Mouse (Mus musculus) myocyte (in vitro differentiated cells): ENCODE data around the gene Tpm3-rs7. TPM values are rescaled to one million over a fixed set of nuclear protein-coding genes. Genes with fewer than 3 reads are reported as not detected.
"Not testable (repeated sequence)": the region's sequence is repeated elsewhere in the genome, so short reads cannot be mapped to it uniquely, and the experiment has no call there.

Experiments used
- H3K27me3 ChIP-seq: one replicate; pipeline ENCODE4 v1.6.1; 2011; ENCODE audit not compliant: control insufficient read depth, insufficient read depth, insufficient read length
- H3K36me3 ChIP-seq: one replicate; pipeline ENCODE4 v1.6.1; 2011; ENCODE audit not compliant: control insufficient read depth, insufficient read depth
- H3K4me2 ChIP-seq: one replicate; pipeline ENCODE4 v1.6.1; 2011; ENCODE audit warnings: low read depth, control low read depth
- H3K4me3 ChIP-seq: one replicate; pipeline ENCODE4 v1.5.1; 2011; ENCODE audit warnings: mild to moderate bottlenecking, control low read depth, moderate library complexity
- H3K79me2 ChIP-seq: one replicate; pipeline ENCODE4 v1.6.1; 2011; ENCODE audit not compliant: control insufficient read depth, insufficient read depth
- H3ac ChIP-seq: one replicate; pipeline ENCODE4 v1.6.1; 2011; ENCODE audit not compliant: control insufficient read depth, insufficient read length
- CEBPB ChIP-seq: IDR thresholded peaks from 2 replicates; pipeline ENCODE4 v1.6.1; 2011; ENCODE audit warnings: mild to moderate bottlenecking, moderate library complexity; ENCODE audit not compliant: poor library complexity, insufficient read depth, severe bottlenecking
- E2F4 ChIP-seq: IDR thresholded peaks from one replicate; pipeline ENCODE4 v1.6.1; 2011; ENCODE audit warnings: mild to moderate bottlenecking, control low read depth, moderate library complexity; ENCODE audit not compliant: insufficient read depth
- MAX ChIP-seq: IDR thresholded peaks from one replicate; pipeline ENCODE4 v1.6.1; 2011; ENCODE audit warnings: low read depth, mild to moderate bottlenecking, control low read depth
- MYOD1 ChIP-seq, 3 experiments: IDR thresholded peaks; one replicate each; pipeline ENCODE4 v1.6.1; 2011; ENCODE audit warnings: control low read depth in 2 of 3, low read depth in 2 of 3, mild to moderate bottlenecking in 2 of 3, moderate library complexity in 1 of 3; ENCODE audit not compliant: insufficient read length in 2 of 3, control insufficient read depth in 1 of 3
- MYOG ChIP-seq, 3 experiments: IDR thresholded peaks; one replicate each; pipeline ENCODE4 v1.6.1; 2011; ENCODE audit warnings: control low read depth in 2 of 3, low read depth in 2 of 3, mild to moderate bottlenecking in 2 of 3; ENCODE audit not compliant: insufficient read length in 2 of 3, control insufficient read depth in 1 of 3, insufficient read depth in 1 of 3
- POLR2A ChIP-seq: IDR thresholded peaks from one replicate; pipeline ENCODE4 v1.6.1; 2011; ENCODE audit warnings: low read depth, mild to moderate bottlenecking, control low read depth, moderate library complexity; ENCODE audit not compliant: insufficient read length
- POLR2AphosphoS2 ChIP-seq: IDR thresholded peaks from one replicate; pipeline ENCODE4 v1.6.1; 2011; ENCODE audit warnings: low read depth, control low read depth; ENCODE audit not compliant: insufficient read length
- REST ChIP-seq: IDR thresholded peaks from one replicate; pipeline ENCODE4 v1.6.1; 2011; ENCODE audit warnings: mild to moderate bottlenecking, control low read depth, moderate library complexity; ENCODE audit not compliant: insufficient read depth, insufficient read length
- SRF ChIP-seq: IDR thresholded peaks from one replicate; pipeline ENCODE4 v1.6.1; 2011; ENCODE audit warnings: low read depth; ENCODE audit not compliant: control insufficient read depth, insufficient read length
- TCF12 ChIP-seq: IDR thresholded peaks from one replicate; pipeline ENCODE4 v1.6.1; 2011; ENCODE audit warnings: mild to moderate bottlenecking, control low read depth; ENCODE audit not compliant: poor library complexity, insufficient read depth, severe bottlenecking
- TCF3 ChIP-seq: IDR thresholded peaks from one replicate; pipeline ENCODE4 v1.6.1; 2011; ENCODE audit warnings: low read depth, control low read depth; ENCODE audit not compliant: insufficient read length
- USF1 ChIP-seq: IDR thresholded peaks from one replicate; pipeline ENCODE4 v1.6.1; 2011; ENCODE audit warnings: low read depth, mild to moderate bottlenecking, control low read depth, moderate library complexity
- polyA plus RNA-seq: library from polyadenylated mRNA; unstranded; fragments of >200 nt; fragmentation: generic; extraction: Trizol; gene quantifications from one replicate; pipeline ENCODE4 v1.2.1, GENCODE M21; 2012; ENCODE audit warnings: missing spikeins

Tpm3-rs7 gene
- 3.9 TPM for polyA plus RNA-seq

DNA sequence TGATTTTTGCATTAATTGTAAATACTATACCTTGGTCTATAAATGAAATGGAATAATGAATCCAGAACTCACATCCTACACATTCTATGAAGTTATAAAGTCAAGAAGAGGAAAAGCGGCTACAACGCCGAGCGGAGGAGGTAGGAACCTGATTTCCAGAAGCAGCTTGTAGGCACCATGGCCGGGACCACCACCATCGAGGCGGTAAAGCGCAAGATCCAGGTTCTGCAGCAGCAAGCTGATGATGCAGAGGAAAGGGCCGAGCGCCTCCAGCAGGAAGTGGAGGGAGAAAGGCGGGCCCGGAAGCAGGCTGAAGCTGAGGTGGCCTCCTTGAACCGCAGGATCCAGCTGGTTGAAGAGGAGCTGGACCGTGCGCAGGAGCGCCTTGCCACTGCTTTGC is at the start of gene Tpm3-rs7:
Gene Tpm3-rs7, plus strand, starts transcription at position 110 of the 400 bp plus-strand sequence.
- not testable (repeated sequence) for H3ac ChIP-seq, H3K4me2 ChIP-seq, H3K36me3 ChIP-seq, H3K79me2 ChIP-seq, H3K27me3 ChIP-seq, H3K4me3 ChIP-seq

DNA sequence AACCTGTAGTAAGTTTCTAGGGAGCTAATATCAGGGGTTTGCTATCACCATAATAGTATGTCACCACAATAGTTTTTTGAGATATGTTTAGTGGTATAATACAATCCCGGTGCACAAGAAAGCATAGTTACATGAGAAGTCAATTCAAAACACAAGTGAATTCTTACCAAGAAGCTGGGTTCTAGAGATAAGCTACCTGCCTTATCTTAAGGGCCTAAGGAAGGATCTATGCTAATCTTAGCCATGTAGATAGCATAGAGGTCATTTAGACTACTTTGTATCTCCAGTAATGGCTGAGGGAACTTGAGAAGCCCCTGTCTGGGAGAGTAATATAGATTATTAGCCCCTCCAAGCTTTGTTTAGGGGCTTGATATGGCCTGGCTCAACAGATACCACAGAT is 2.6 kb downstream of the Tpm3-rs7 start:
- Histone ChIP-seq H3ac (no peak overlapping the region), H3K27me3 (no peaks in the 10 kb centered on the region), H3K4me2 (no peak overlapping the region), H3K36me3 (no peaks in the 10 kb centered on the region), H3K79me2 (no peaks in the 10 kb centered on the region), H3K4me3 (no peak overlapping the region)
- TF ChIP-seq POLR2A (no peak), TCF12 (no peak), CEBPB (no peak), MYOD1 (IDR thresholded peaks at IDR 0.05; ENCODE audit: control insufficient read depth in 1 of 3, insufficient read length in 2 of 3, low read depth in 2 of 3) (no peak), MAX (no peak), TCF3 (no peak), REST (no peak), SRF (no peak), MYOG (IDR thresholded peaks at IDR 0.05; ENCODE audit: control insufficient read depth in 1 of 3, insufficient read depth in 1 of 3, insufficient read length in 2 of 3, low read depth in 2 of 3) (no peak), USF1 (no peak), POLR2AphosphoS2 (no peak), E2F4 (no peak)

DNA sequence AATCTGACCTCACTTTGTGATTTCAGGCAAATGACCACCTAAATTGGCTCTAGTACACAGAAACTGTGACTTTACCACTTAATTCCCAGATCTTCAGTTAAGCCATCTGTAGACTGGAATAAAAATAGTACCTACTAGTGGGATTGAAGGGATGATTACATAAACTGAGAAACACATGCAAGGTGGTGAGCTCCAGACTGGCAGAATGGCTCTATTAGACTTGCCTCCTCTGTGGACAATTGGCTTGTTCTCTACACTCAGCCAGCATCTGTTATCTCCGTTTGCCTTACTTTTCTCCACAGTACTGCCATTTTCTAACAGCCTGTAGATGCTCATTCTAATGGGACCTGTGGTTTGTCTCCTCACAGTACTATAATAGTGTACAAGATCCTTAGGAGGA is 49.0 kb downstream of the Tpm3-rs7 start:
- no peaks in the 10 kb centered on the region for H3K36me3 ChIP-seq
- no peaks in the 10 kb centered on the region for H3K79me2 ChIP-seq
- no peak overlapping the region for H3K4me3 ChIP-seq
- no peak overlapping the region for H3ac ChIP-seq
- TF ChIP-seq MYOG (IDR thresholded peaks at IDR 0.05; ENCODE audit: control insufficient read depth in 1 of 3, insufficient read depth in 1 of 3, insufficient read length in 2 of 3, low read depth in 2 of 3), result no peak
- no peaks in the 10 kb centered on the region for H3K27me3 ChIP-seq
- no peak overlapping the region for H3K4me2 ChIP-seq
